Mouse (Mus musculus): ENCODE measurements around the gene Ndufs7. TPM values are rescaled to one million over a fixed set of nuclear protein-coding genes. Genes with fewer than 3 reads are reported as not detected.

Ndufs7 gene
- polyA plus RNA-seq, 1 experiment from 2014 or later, result 586 TPM

Small RNA genes lying within 50 kb of the gene (microRNA-seq; reads per million reads assigned to microRNA genes)
- gene Mir6911, result 0.63 reads per million

Other genes starting within 250 kb of the Ndufs7 start
- 4.7 and 14.4 TPM in 2 replicates for gene Arhgap45, start 232.5 kb upstream of the Ndufs7 start, polyA plus RNA-seq (2015; fragmentation: Nextera tagmentation; extraction: Ambion mirVana)
- 115 and 136 TPM in 2 replicates for gene Polr2e, start 209.3 kb upstream of the Ndufs7 start, polyA plus RNA-seq (2015; fragmentation: Nextera tagmentation; extraction: Ambion mirVana)
- gene Gpx4, start 202.0 kb upstream of the Ndufs7 start, polyA plus RNA-seq (2015; fragmentation: Nextera tagmentation; extraction: Ambion mirVana), result 628 and 658 TPM in 2 replicates
- 8.3 and 13.9 TPM in 2 replicates for gene Sbno2, start 143.6 kb upstream of the Ndufs7 start, polyA plus RNA-seq (2015; fragmentation: Nextera tagmentation; extraction: Ambion mirVana)
- 10.0 and 14.2 TPM in 2 replicates for gene Stk11, start 133.3 kb upstream of the Ndufs7 start, polyA plus RNA-seq (2015; fragmentation: Nextera tagmentation; extraction: Ambion mirVana)
- 861 and 962 TPM in 2 replicates for gene Atp5d, start 110.5 kb upstream of the Ndufs7 start, polyA plus RNA-seq (2015; fragmentation: Nextera tagmentation; extraction: Ambion mirVana)
- 1.7 and 2.9 TPM in 2 replicates for gene Cbarp, start 108.3 kb upstream of the Ndufs7 start, polyA plus RNA-seq (2015; fragmentation: Nextera tagmentation; extraction: Ambion mirVana)
- gene Midn, start 100.8 kb upstream of the Ndufs7 start, polyA plus RNA-seq (2015; fragmentation: Nextera tagmentation; extraction: Ambion mirVana), result 11.6 and 16.8 TPM in 2 replicates
- gene Cirbp, start 83.1 kb upstream of the Ndufs7 start, polyA plus RNA-seq (2015; fragmentation: Nextera tagmentation; extraction: Ambion mirVana), result 86.7 and 90.2 TPM in 2 replicates
- gene 1600002K03Rik, start 76.2 kb upstream of the Ndufs7 start, polyA plus RNA-seq (2015; fragmentation: Nextera tagmentation; extraction: Ambion mirVana), result 7.7 and 9.1 TPM in 2 replicates
- 8.6 and 9.7 TPM in 2 replicates for gene Efna2, start 69.6 kb upstream of the Ndufs7 start, polyA plus RNA-seq (2015; fragmentation: Nextera tagmentation; extraction: Ambion mirVana)
- gene Mum1, start 22.7 kb upstream of the Ndufs7 start, polyA plus RNA-seq (2015; fragmentation: Nextera tagmentation; extraction: Ambion mirVana), result 32.7 and 40.5 TPM in 2 replicates
- 47.7 and 52.9 TPM in 2 replicates for gene Gamt, start 11.9 kb downstream of the Ndufs7 start, polyA plus RNA-seq (2015; fragmentation: Nextera tagmentation; extraction: Ambion mirVana)
- 31.5 and 40.0 TPM in 2 replicates for gene Dazap1, start 12.4 kb downstream of the Ndufs7 start, polyA plus RNA-seq (2015; fragmentation: Nextera tagmentation; extraction: Ambion mirVana)
- gene Rps15, start 43.3 kb downstream of the Ndufs7 start, polyA plus RNA-seq (2015; fragmentation: Nextera tagmentation; extraction: Ambion mirVana), result 525 and 544 TPM in 2 replicates
- 0.96 and 2.1 TPM in 2 replicates for gene Apc2, start 46.9 kb downstream of the Ndufs7 start, polyA plus RNA-seq (2015; fragmentation: Nextera tagmentation; extraction: Ambion mirVana)
- 32.4 and 36.8 TPM in 2 replicates for gene 2310011J03Rik, start 71.4 kb downstream of the Ndufs7 start, polyA plus RNA-seq (2015; fragmentation: Nextera tagmentation; extraction: Ambion mirVana)
- gene Pcsk4, start 80.4 kb downstream of the Ndufs7 start, polyA plus RNA-seq (2015; fragmentation: Nextera tagmentation; extraction: Ambion mirVana), result 1.3 and 1.5 TPM in 2 replicates
- 1.6 and 3.4 TPM in 2 replicates for gene Reep6, start 80.8 kb downstream of the Ndufs7 start, polyA plus RNA-seq (2015; fragmentation: Nextera tagmentation; extraction: Ambion mirVana)
- gene Adamtsl5, start 99.3 kb downstream of the Ndufs7 start, polyA plus RNA-seq (2015; fragmentation: Nextera tagmentation; extraction: Ambion mirVana), result 10.9 and 12.7 TPM in 2 replicates
- gene Plk5, start 107.3 kb downstream of the Ndufs7 start, polyA plus RNA-seq (2015; fragmentation: Nextera tagmentation; extraction: Ambion mirVana), result 0.06 and 0.09 TPM in 2 replicates
- 4.8 and 5.2 TPM in 2 replicates for gene Mex3d, start 138.5 kb downstream of the Ndufs7 start, polyA plus RNA-seq (2015; fragmentation: Nextera tagmentation; extraction: Ambion mirVana)
- 122 and 177 TPM in 2 replicates for gene Mbd3, start 150.4 kb downstream of the Ndufs7 start, polyA plus RNA-seq (2015; fragmentation: Nextera tagmentation; extraction: Ambion mirVana)
- 1,499 and 1,535 TPM in 2 replicates for gene Uqcr11, start 157.7 kb downstream of the Ndufs7 start, polyA plus RNA-seq (2015; fragmentation: Nextera tagmentation; extraction: Ambion mirVana)
- 41.3 and 67.2 TPM in 2 replicates for gene Tcf3, start 184.5 kb downstream of the Ndufs7 start, polyA plus RNA-seq (2015; fragmentation: Nextera tagmentation; extraction: Ambion mirVana)
- not detected in 2 replicates for gene Onecut3, start 245.7 kb downstream of the Ndufs7 start, polyA plus RNA-seq (2015; fragmentation: Nextera tagmentation; extraction: Ambion mirVana)